Mouse (Mus musculus) monocyte, adult 2 months (primary cell): ENCODE results near the gene Dpf1.

Experiments used
- DNase-seq, 2 experiments: peaks; one replicate each; pipeline ENCODE4 v3.0.0; 2022; ENCODE audit warnings: low spot score in 2 of 2, low read depth in 1 of 2

Dpf1 gene

DNA sequence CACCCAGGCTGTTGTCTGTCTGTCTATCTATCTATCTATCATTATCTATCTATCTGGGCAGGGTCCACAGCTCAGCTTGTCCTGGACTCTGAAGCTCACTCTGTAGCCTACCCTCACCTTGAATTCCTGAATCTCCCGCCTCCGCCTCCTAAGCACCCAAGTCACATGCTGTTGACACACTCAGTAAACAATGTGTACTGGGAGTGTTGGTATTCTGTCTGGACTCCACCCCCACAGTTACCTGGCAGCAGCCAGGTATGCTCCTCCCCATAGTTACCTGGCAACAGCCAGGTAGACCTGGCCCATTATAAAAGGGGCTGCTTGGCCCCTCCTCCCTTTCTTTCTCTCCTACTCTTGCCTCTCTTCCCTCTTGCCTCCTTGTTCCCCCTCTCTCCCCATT lies 15.7 kb upstream of the Dpf1 start:
- DNase-seq, result no peak

GRCm38 (mm10) chr7:29288942-29289638 lies 14.7 kb upstream of the Dpf1 start, which contains the start of gene Ppp1r14a:
TSS of gene Ppp1r14a (plus strand) at chr7:29289308.
- no peak for DNase-seq

DNA sequence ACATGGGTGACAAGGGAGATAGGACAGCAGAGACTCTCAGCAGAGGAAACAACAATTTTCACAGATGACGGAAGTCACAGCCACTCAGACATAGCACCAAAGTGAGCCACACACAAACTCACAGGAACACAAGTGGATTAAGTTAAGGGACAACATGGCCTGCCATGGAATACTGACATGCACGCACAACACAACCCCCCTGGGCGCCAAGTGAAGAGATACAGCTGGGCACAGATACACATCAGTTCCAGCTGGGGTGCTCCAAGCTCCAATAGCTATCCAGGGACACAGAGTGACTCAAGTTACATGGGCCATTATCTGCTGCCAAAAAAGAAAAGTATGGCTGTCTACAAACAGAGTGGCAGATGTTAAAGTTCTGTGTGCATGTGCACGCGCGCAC lies 13.9 kb upstream of the Dpf1 start:
- DNase-seq, result no peak

DNA sequence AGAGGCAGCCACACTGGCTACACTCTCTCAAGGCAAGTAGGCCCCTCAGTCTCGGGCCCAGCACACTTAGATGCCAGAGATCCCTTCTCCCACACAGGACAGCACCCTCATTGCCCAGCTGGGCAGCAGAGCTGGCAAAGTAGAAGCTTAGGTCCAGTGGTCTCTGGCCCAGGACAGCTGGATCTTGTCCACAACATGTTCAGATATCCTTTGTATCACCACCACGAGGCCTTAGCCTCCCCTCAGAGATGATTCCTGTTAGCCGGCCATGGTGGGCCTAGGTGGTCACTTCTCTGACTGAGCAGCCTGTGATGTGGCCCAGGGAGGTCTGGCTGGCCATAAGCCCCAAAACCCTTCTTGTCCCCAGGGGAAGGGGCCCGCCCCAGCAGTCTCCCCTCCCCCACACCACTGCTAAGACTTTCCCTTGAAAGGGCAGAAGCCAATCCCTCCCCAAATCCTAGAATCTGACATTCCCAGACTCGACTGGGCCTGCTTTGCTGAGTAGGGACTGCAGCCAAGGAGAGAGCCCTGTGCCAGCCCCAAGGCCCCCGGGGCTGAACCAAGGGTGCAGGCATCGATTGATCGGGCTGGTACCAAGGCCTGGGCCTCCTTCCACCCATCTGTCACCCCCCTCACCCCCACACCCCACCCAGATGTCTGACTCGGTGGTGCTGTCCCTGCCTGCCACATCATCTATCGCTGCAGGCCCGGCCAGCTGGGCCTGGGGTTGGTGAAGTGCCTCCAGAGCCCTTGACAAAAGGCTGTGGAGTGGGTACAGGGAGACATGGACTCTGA lies 12.9 kb upstream of the Dpf1 start:
- DNase-seq, result no peak

- DNase-seq, result no peak
Measured at GRCm38 (mm10) chr7:29291616-29292457, 11.9 kb upstream of the Dpf1 start.

DNA sequence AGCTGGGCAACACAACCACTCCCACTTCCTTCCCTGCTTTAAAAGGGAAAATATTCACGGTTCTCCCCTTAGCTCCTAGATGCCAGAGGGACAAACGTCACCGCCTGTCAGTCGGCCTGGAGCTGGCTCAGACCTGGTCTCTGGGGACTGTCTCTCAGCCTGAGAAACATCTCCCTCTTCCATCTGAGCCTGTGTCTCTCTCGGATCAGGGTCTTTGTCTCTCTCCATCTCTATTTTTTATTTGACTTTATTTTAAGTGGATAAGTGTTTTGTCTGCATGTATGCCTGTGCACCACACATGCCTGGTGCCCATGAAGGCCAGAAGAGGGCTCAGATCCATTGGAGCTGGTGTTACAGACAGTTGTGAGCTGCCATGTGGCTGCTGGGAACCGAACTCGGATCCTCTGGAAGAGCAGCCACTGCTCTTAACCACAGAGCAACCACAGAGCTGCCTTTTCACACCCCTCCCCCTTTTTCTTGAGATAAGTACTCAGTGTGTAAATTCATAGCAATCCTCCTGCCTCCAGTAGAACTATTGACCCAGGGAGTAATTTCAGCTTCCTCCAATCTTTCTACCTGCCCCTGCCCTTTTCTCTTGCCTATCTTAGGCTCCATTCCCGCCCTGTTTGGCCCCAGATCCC lies 11.2 kb upstream of the Dpf1 start:
- DNase-seq, result no peak

DNA sequence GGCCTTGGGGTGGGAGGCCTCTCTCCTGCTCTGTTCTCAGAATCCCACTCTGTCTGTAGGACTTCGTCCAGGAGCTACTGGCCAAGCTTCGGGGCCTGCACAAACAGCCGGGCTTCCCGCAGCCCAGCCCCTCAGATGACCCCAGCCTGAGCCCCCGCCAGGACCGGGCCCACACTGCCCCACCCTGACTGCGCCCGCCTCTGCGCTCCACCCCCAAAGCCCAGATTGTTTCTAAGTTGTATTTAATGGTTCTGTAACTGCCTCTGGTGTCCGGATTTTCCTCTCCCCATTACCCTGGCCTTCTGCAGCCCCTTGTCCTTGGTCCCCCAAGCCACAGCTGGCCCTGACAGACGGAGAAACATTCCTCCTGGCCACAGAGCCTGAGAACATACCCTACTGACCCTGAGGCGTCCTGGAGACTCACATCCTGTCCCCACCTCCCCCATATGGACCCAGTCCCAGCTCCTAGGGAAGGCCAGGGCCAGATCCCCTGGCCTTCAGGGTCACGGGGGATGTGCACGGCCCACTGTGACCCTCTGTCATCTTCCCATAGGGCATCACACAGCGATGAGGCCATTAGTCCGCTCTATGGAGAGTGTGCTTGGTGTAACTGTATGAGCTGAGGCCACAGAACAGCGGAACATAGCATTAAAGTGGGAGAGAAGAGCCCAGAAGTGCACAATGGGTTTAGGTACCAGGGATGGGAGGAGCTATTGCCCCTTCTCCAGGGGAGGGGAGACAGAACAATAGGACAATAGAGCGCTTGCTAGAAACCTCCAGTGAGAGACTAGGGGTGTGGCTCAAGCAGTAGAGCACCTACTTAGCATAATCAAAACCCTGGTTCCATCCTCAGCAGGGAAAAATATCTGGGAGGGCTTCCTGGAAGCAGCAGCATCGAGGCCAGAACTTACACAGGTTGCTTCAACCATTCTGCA lies 10.4 kb upstream of the Dpf1 start:
- no peak for DNase-seq

DNA sequence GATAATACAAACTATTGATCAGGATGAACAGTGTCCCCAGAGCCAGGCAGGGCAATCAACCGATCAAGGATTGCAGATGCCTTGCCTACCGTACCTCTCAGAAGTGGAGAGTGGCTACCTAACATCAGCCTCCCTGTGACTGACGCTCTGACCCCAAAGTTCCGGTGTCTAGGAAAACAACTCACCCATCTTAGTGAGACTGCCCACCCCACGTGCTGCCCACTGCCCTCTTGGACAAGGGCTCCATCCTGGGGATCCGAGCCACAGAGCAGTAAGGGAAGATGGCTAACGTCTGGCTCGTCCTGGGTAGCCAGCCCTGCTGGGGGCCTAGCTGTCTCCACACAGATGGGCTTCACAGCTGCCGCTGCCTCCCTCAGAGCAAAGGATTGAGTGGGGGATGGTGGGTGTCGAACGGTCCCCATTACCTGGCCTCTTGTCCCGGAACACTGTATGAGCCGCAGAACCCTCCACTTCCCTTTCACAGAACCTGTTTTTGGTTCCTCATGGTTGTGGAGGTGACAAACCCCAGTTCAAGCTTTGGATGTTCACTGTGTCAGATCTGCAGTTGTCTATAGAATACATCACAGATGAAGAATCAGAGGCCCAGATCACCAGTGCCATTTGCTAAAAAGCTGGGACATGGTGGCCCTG lies 9.5 kb upstream of the Dpf1 start:
- no peak for DNase-seq

GRCm38 (mm10) chr7:29295861-29296647 lies 7.7 kb upstream of the Dpf1 start:
- no peak for DNase-seq

DNA sequence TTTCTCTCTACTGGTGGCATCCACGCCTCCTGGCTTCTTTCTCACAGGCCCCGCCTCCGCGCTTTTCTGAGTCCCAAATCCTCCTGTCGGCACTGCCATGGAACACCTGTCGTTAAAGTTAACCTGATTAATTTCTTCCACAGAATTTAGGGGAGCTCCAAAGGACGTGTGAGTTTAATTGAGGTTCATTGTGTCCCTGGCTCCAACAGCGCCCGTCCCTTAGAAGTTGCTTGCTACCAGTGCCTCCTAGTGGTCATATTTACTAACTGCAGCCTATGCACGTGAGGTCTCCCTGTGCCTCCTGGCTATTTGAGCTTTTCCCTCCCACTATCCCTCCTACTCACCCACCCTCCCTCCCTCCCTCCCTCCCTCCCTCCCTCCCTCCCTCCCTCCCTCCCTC lies 6.8 kb upstream of the Dpf1 start:
- peak in 1 of 2 experiments; percentile 19 for DNase-seq

GRCm38 (mm10) chr7:29301127-29301566 lies 2.6 kb upstream of the Dpf1 start:
- peak in 1 of 2 experiments; percentile 24 for DNase-seq

- DNase-seq, result no peak
Measured at GRCm38 (mm10) chr7:29302641-29303040, 1.1 kb upstream of the Dpf1 start.

DNA sequence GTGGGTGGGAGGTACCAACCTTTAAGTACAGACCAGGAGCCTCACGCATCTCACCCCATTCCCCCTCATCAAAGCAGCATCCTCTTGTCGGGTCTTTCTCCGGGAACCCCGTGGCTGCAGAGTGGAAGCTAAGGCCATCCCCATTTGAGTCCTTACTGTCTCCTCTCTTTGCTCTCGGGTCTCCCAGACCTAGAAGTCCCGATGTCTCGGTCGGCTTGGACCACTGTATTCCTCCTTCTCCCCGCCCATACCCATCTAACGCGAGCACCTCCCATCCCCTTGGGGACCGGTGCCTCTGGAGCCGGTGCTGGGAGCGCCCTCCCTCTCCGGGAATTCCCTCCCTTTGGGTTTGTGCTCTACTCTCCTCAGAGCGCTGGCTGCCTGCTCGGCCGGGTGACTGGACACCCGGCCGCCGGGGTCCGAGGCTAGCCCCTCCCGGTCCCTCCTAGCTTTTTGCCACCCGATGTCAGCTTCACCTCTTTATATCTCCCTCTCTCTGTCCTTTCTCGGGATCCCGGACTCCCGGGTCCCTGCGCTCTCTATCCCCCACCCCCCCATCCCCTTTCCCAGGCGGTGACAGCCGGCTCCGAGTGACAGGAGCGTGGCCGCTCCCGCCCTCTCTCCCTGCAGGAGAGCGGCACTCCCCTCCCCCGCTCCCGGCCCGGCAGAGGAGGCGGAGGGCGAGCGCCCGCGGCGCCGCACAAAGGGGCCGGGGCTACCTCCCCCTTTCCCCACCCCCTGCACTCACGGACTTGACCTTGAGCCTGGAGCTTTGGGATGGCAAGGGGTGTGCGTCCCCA lies 912 bp downstream of the Dpf1 start:
- no peak for DNase-seq

DNA sequence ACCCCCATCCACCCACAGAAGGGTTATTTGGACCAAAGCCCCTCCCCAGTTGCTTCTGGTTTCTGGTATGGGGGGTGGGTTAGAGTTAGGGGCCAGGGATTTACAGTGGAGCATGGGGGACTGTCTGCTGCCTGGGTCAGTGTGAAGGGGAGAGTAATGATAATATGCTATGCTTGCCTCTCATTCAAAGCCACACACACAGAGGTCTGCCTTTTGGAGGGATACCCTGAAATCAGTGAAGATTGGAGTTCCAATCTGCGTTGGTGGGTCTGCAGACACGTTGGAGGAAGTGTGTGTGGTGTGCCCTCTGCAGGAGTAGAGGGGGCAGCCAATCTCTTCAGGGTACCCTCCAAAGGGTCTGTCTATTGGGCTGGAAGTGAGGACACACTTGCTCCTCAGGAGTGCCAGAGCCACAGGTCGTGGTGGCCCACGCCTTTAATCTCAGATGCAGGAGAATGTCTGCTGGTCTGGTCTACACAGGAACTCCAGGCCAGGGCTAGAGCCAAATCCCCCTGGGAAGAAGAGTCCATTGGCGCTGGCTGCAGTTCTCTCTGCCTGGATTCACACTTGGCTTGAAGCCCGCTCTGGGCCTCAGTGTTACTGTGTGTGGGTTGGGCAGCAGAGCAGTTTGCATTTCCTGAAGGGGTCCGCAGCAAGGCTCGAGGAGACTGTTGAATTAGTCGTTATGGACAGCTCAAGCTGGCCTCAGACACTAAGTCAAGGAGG lies 1.7 kb downstream of the Dpf1 start:
- DNase-seq, result no peak

DNA sequence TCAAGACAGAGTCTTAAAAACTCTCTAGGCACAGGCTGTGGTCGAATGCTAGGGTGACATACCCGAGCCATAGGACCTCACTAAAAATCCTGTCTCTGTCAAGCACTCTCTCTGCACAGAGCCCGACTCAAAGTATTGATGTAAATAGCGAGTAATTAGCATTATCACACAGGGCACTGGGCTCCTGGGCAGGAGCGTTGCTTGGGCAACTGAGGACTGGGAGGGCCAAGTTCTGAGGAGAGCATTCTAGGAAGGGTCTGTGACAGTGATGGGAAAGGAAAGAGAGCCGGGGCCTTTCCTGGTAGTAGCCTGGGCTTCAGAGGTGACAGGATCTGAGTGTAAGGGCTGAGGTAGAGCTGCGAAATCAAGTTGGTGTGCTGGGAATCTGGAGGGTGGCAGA lies 2.4 kb downstream of the Dpf1 start:
- no peak for DNase-seq

DNA sequence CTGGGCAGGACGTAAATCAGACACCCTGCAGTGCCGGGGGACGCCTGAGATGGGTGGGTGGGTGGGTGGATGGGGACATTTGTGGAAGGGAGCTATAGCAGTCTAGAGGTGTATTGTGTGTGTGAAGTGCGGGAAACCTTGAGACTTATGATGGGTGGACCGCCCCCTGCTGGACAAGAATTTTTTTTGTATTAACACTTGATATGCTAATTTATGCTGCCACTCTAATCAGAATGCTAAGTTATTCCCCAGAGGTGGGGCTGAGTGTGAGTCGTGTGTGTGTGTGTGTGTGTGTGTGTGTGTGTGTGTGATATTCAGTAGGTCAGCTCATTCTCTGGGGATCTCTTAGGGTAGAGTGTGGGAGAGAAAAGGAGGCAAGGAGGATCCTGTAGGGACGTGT lies 2.9 kb downstream of the Dpf1 start:
- DNase-seq, result no peak
